Comparison of ENCODE assay signal across 18 mouse cellular contexts in the genomic region with DNA sequence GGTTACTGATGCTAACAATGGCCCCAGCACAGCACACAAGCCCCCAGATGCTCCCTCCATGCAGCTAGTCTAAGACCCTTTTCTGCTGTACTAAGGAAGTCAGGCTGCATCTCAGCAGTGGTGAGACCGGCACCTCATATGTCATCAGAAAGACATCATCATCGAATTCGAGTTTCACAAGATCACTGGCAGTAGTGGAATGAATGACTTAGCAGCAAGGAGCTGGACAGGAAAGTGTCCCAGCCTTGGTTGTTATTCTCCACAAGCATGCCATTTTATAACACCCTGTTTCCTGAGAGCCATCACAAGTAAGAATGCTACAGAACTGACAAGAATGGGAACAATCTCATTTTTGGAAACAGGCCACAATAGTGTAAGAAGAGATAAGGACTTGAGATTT.
"Had no signal": no experiment of that assay in that cellular context is flagged by ENCODE, and none has a peak within 500 bp of the region (broad histone marks: within the 10 kb centered on the region; RNA-seq: fewer than 3 reads in every experiment).

No protein-coding gene starts in this region.

- H3K9ac ChIP-seq: liver, embryonic 12.5 days; liver, embryonic 14.5 days; lung, embryonic 15.5 days; midbrain, embryonic 12.5 days; neural tube, embryonic 13.5 days; neural tube, embryonic 15.5 days had no signal

- H3K27me3 ChIP-seq: liver, embryonic 12.5 days; lung, embryonic 15.5 days; midbrain, embryonic 12.5 days; neural tube, embryonic 13.5 days; neural tube, embryonic 15.5 days had no signal

- H3K9me3 ChIP-seq: liver, embryonic 12.5 days; lung, embryonic 15.5 days; midbrain, embryonic 12.5 days; neural tube, embryonic 13.5 days; neural tube, embryonic 15.5 days had no signal

- H3K4me1 ChIP-seq: liver, embryonic 12.5 days; neural tube, embryonic 13.5 days had no signal

- H3K27ac ChIP-seq: liver, embryonic 12.5 days; liver, embryonic 14.5 days; lung, embryonic 15.5 days; neural tube, embryonic 13.5 days; neural tube, embryonic 15.5 days had no signal

- H3K4me3 ChIP-seq: liver, embryonic 12.5 days; lung, embryonic 15.5 days; midbrain, embryonic 12.5 days; myocyte; neural tube, embryonic 13.5 days; neural tube, embryonic 15.5 days had no signal

- ATAC-seq: liver, embryonic 12.5 days; midbrain, embryonic 16.5 days had no signal

- DNase-seq: lung, postnatal 14 days; lung, postnatal 36 days; retina, postnatal 1 day; right cerebral cortex, adult 18-20 months; right cerebral cortex, postnatal 25 days; right cerebral cortex, postnatal 4 days; spleen, adult 18-20 months; thymus, adult 18-20 months; thymus, postnatal 14 days; thymus, postnatal 36 days had no signal

- H3K36me3 ChIP-seq: liver, embryonic 12.5 days; lung, embryonic 15.5 days; neural tube, embryonic 13.5 days; neural tube, embryonic 15.5 days had no signal

- H3K4me2 ChIP-seq: liver, embryonic 12.5 days; lung, embryonic 15.5 days; midbrain, embryonic 12.5 days; neural tube, embryonic 13.5 days; neural tube, embryonic 15.5 days had no signal
